Mouse (Mus musculus): Measurements from ENCODE around the gene Zfp346. TPM values are rescaled to one million over a fixed set of nuclear protein-coding genes. Genes with fewer than 3 reads are reported as not detected.

Gene Zfp346
- polyA plus RNA-seq, 1 experiment from 2014 or later = 11.8 TPM

- no peak for ATAC-seq (replicated peaks; ENCODE audit: low FRiP score, low read depth)
- H3K27ac ChIP-seq = no peak overlapping the region
- TF ChIP-seq CTCF (IDR thresholded peaks at IDR 0.05; ENCODE audit: low read depth) = no peak
- no peak overlapping the region for H3K4me3 ChIP-seq (replicated peaks; ENCODE audit: low read depth, low read length)
- 0 out of 2 replicates have a peak, but pooled peaks cover 6% of the 10 kb centered on the region for H3K36me3 ChIP-seq (ENCODE audit: insufficient read depth, low read length)
- H3K9me3 ChIP-seq (replicated peaks; ENCODE audit: low read length) = no peaks in the 10 kb centered on the region
- H3K9ac ChIP-seq (ENCODE audit: low read depth, low read length) = no peak overlapping the region
- H3K4me1 ChIP-seq (replicated peaks; ENCODE audit: insufficient read depth, low read length) = 0 out of 2 replicates have a peak, but pooled peaks cover under 1% of the 10 kb centered on the region
- H3K27me3 ChIP-seq (ENCODE audit: insufficient read depth, low read length) = no peaks in the 10 kb centered on the region
- H3K4me2 ChIP-seq (ENCODE audit: low read length) = no peak overlapping the region
- DNase-seq (ENCODE audit: low spot score) = peak; percentile 61
- WGBS = 43% methylated on average over 5 of the region's 5 CpGs
These were observed 58.4 kb downstream of the Zfp346 start for GRCm38 (mm10) chr13:55163553-55163952.

DNA sequence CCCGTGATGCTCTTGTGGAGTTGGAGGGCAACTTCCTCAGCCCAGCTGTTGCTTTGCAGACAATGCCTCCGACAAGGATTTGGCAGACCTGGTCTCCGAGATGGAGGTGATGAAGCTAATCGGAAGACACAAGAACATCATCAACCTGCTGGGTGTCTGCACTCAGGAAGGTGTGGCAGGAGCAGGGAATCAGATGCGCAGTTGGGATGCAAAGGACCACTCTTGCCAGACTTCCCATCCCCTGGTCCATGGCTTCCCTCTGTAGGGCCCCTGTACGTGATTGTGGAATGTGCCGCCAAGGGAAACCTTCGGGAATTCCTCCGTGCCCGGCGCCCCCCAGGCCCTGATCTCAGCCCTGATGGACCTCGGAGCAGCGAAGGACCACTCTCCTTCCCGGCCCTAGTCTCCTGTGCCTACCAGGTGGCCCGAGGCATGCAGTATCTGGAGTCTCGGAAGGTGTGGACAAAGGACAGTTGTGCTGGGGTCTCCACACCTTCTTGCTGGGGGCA, 60.8 kb downstream of the Zfp346 start:
- DNase-seq (ENCODE audit: low spot score) = no peak
- Histone ChIP-seq H3K27ac (no peak overlapping the region), H3K4me3 (replicated peaks; ENCODE audit: low read depth, low read length) (no peak overlapping the region), H3K4me1 (replicated peaks; ENCODE audit: insufficient read depth, low read length) (peaks cover 7% of the 10 kb centered on the region; the same call in 1 of the 2 replicates), H3K9me3 (replicated peaks; ENCODE audit: low read length) (no peaks in the 10 kb centered on the region), H3K27me3 (ENCODE audit: insufficient read depth, low read length) (no peaks in the 10 kb centered on the region), H3K4me2 (ENCODE audit: low read length) (no peak overlapping the region), H3K9ac (ENCODE audit: low read depth, low read length) (no peak overlapping the region), H3K36me3 (ENCODE audit: insufficient read depth, low read length) (0 out of 2 replicates have a peak, but pooled peaks cover 6% of the 10 kb centered on the region)
- no peak for TF ChIP-seq CTCF (IDR thresholded peaks at IDR 0.05; ENCODE audit: low read depth)
- WGBS = 90% methylated on average over 16 of the region's 16 CpGs
- no peak for ATAC-seq (replicated peaks; ENCODE audit: low FRiP score, low read depth)

- Histone ChIP-seq H3K4me3 (replicated peaks; ENCODE audit: low read depth, low read length) (no peak overlapping the region), H3K27ac (no peak overlapping the region), H3K4me2 (ENCODE audit: low read length) (no peak overlapping the region), H3K9me3 (replicated peaks; ENCODE audit: low read length) (no peaks in the 10 kb centered on the region), H3K27me3 (ENCODE audit: insufficient read depth, low read length) (no peaks in the 10 kb centered on the region), H3K9ac (ENCODE audit: low read depth, low read length) (no peak overlapping the region), H3K36me3 (ENCODE audit: insufficient read depth, low read length) (no peaks in the 10 kb centered on the region), H3K4me1 (replicated peaks; ENCODE audit: insufficient read depth, low read length) (peaks cover 14% of the 10 kb centered on the region; the same call in 1 of the 2 replicates)
- WGBS = 85% methylated on average over 32 of the region's 32 CpGs
- no peak for TF ChIP-seq CTCF (IDR thresholded peaks at IDR 0.05; ENCODE audit: low read depth)
- no peak for DNase-seq (ENCODE audit: low spot score)
- no peak for ATAC-seq (replicated peaks; ENCODE audit: low FRiP score, low read depth)
These were observed 62.0 kb downstream of the Zfp346 start for GRCm38 (mm10) chr13:55166806-55167725.

DNA sequence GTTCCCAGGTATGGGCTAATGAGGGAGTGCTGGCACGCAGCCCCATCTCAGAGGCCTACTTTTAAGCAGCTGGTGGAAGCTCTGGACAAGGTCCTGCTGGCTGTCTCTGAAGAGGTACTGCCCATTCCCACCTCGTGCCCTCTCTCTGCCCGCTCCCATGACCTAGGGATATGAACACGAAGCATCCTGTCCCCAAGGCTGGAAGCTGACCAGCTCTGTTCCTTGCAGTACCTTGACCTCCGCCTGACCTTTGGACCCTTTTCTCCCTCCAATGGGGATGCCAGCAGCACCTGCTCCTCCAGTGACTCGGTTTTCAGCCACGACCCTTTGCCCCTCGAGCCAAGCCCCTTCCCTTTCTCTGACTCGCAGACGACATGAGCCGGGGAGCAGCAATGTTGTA, 62.7 kb downstream of the Zfp346 start:
- Histone ChIP-seq H3K4me2 (ENCODE audit: low read length) (no peak overlapping the region), H3K4me1 (replicated peaks; ENCODE audit: insufficient read depth, low read length) (peaks cover 17% of the 10 kb centered on the region; the same call in 1 of the 2 replicates), H3K36me3 (ENCODE audit: insufficient read depth, low read length) (no peaks in the 10 kb centered on the region), H3K4me3 (replicated peaks; ENCODE audit: low read depth, low read length) (no peak overlapping the region), H3K27me3 (ENCODE audit: insufficient read depth, low read length) (no peaks in the 10 kb centered on the region), H3K27ac (peak overlapping the region; percentile 73; the same call in 1 of the 2 replicates), H3K9me3 (replicated peaks; ENCODE audit: low read length) (no peaks in the 10 kb centered on the region), H3K9ac (ENCODE audit: low read depth, low read length) (no peak overlapping the region)
- ATAC-seq (replicated peaks; ENCODE audit: low FRiP score, low read depth) = no peak
- DNase-seq (ENCODE audit: low spot score) = no peak
- TF ChIP-seq CTCF (IDR thresholded peaks at IDR 0.05; ENCODE audit: low read depth) = no peak
- WGBS = 59% methylated on average over 11 of the region's 11 CpGs

GRCm38 (mm10) chr13:55168255-55168654, 63.1 kb downstream of the Zfp346 start:
- no peak for DNase-seq (ENCODE audit: low spot score)
- WGBS = 67% methylated on average over 5 of the region's 5 CpGs
- H3K9me3 ChIP-seq (replicated peaks; ENCODE audit: low read length) = no peaks in the 10 kb centered on the region
- H3K4me3 ChIP-seq (replicated peaks; ENCODE audit: low read depth, low read length) = no peak overlapping the region
- no peak for TF ChIP-seq CTCF (IDR thresholded peaks at IDR 0.05; ENCODE audit: low read depth)
- H3K4me1 ChIP-seq (replicated peaks; ENCODE audit: insufficient read depth, low read length) = peaks cover 17% of the 10 kb centered on the region; the same call in 1 of the 2 replicates
- no peak for ATAC-seq (replicated peaks; ENCODE audit: low FRiP score, low read depth)
- no peak overlapping the region for H3K9ac ChIP-seq (ENCODE audit: low read depth, low read length)
- H3K27ac ChIP-seq = peak overlapping the region; percentile 73
- no peaks in the 10 kb centered on the region for H3K27me3 ChIP-seq (ENCODE audit: insufficient read depth, low read length)
- no peaks in the 10 kb centered on the region for H3K36me3 ChIP-seq (ENCODE audit: insufficient read depth, low read length)
- H3K4me2 ChIP-seq (ENCODE audit: low read length) = no peak overlapping the region

GRCm38 (mm10) chr13:55168958-55169369, 63.9 kb downstream of the Zfp346 start:
- Histone ChIP-seq H3K4me1 (replicated peaks; ENCODE audit: insufficient read depth, low read length) (peaks cover 17% of the 10 kb centered on the region; the same call in 1 of the 2 replicates), H3K27ac (peak overlapping the region; percentile 73), H3K4me3 (replicated peaks; ENCODE audit: low read depth, low read length) (no peak overlapping the region), H3K27me3 (ENCODE audit: insufficient read depth, low read length) (no peaks in the 10 kb centered on the region), H3K36me3 (ENCODE audit: insufficient read depth, low read length) (no peaks in the 10 kb centered on the region), H3K9me3 (replicated peaks; ENCODE audit: low read length) (no peaks in the 10 kb centered on the region), H3K9ac (ENCODE audit: low read depth, low read length) (no peak overlapping the region), H3K4me2 (ENCODE audit: low read length) (0 out of 2 replicates have a peak overlapping the region, but pooled peaks have one; percentile 5)
- 37% methylated on average over 13 of the region's 13 CpGs for WGBS
- ATAC-seq (replicated peaks; ENCODE audit: low FRiP score, low read depth) = peak; percentile 88
- peak; percentile 89 for DNase-seq (ENCODE audit: low spot score)
- TF ChIP-seq CTCF (IDR thresholded peaks at IDR 0.05; ENCODE audit: low read depth) = peak; percentile 10; the same call in 1 of the 2 replicates

Data from kidney, postnatal 0 days (tissue).